Comparison of ENCODE assay signal across 8 mouse cellular contexts in genomic region chr7:49191081-49191678, GRCm38 (mm10).
DNase-seq lines count a peak whose midpoint lies in the region; ATAC-seq and TF ChIP-seq lines count a peak whose summit lies in the region.

No protein-coding gene starts in this region.

- 40% methylated on average over 7 of the region's 7 CpGs for WGBS in lung, embryonic 14.5 days
- WGBS in neural tube, embryonic 13.5 days: 48% methylated on average over 7 of the region's 7 CpGs
- WGBS in heart, embryonic 11.5 days (ENCODE audit: insufficient replicate concordance): 43% methylated on average over 7 of the region's 7 CpGs

- peak overlapping the region; percentile 44; the same call in 1 of the 2 replicates for H3K27ac ChIP-seq in lung, embryonic 14.5 days (ENCODE audit: low read depth)
- peak overlapping the region; percentile 84 for H3K27ac ChIP-seq in neural tube, embryonic 13.5 days (replicated peaks)
- H3K27ac ChIP-seq in heart, embryonic 11.5 days (ENCODE audit: low read depth, low read length): no peak overlapping the region

- H3K27me3 ChIP-seq in lung, embryonic 14.5 days (ENCODE audit: insufficient read depth, low read length): no peaks in the 10 kb centered on the region
- H3K27me3 ChIP-seq in neural tube, embryonic 13.5 days: no peaks in the 10 kb centered on the region
- no peaks in the 10 kb centered on the region for H3K27me3 ChIP-seq in heart, embryonic 11.5 days (ENCODE audit: control insufficient read depth, insufficient read depth, low read length)

- H3K9me3 ChIP-seq in lung, embryonic 14.5 days (ENCODE audit: low read depth, low read length): no peaks in the 10 kb centered on the region
- no peaks in the 10 kb centered on the region for H3K9me3 ChIP-seq in neural tube, embryonic 13.5 days
- H3K9me3 ChIP-seq in heart, embryonic 11.5 days (replicated peaks; ENCODE audit: control insufficient read depth, low read length): no peaks in the 10 kb centered on the region

- intact Hi-C loops in heart, postnatal 10 days (cut with DNase I): loop anchor here (5.0 kb wide), 1 partner anchor 44 kb away; no protein-coding TSS in a partner anchor

- H3K4me1 ChIP-seq in lung, embryonic 14.5 days (ENCODE audit: insufficient read depth): peaks cover 5% of the 10 kb centered on the region
- H3K4me1 ChIP-seq in neural tube, embryonic 13.5 days (replicated peaks): peaks cover 66% of the 10 kb centered on the region
- peaks cover 12% of the 10 kb centered on the region; the same call in 1 of the 2 replicates for H3K4me1 ChIP-seq in heart, embryonic 11.5 days (ENCODE audit: control insufficient read depth, insufficient read depth, low read length)

- H3K4me2 ChIP-seq in lung, embryonic 14.5 days: no peak overlapping the region
- no peak overlapping the region for H3K4me2 ChIP-seq in neural tube, embryonic 13.5 days
- no peak overlapping the region for H3K4me2 ChIP-seq in heart, embryonic 11.5 days

- H3K4me3 ChIP-seq in lung, embryonic 14.5 days (ENCODE audit: low read depth, low read length): no peak overlapping the region
- H3K4me3 ChIP-seq in neural tube, embryonic 13.5 days: no peak overlapping the region
- H3K4me3 ChIP-seq in heart, embryonic 11.5 days (ENCODE audit: low read depth, low read length): no peak overlapping the region

- H3K36me3 ChIP-seq in lung, embryonic 14.5 days (ENCODE audit: insufficient read depth): no peaks in the 10 kb centered on the region
- no peaks in the 10 kb centered on the region for H3K36me3 ChIP-seq in neural tube, embryonic 13.5 days
- H3K36me3 ChIP-seq in heart, embryonic 11.5 days (ENCODE audit: control insufficient read depth, insufficient read depth, low read length): no peaks in the 10 kb centered on the region

- no peak overlapping the region; the same call in 1 of the 2 replicates for H3K9ac ChIP-seq in lung, embryonic 14.5 days
- H3K9ac ChIP-seq in neural tube, embryonic 13.5 days: no peak overlapping the region; the same call in 1 of the 2 replicates
- no peak overlapping the region for H3K9ac ChIP-seq in heart, embryonic 11.5 days (ENCODE audit: low read depth, low read length)

- peak; percentile 52 for DNase-seq in cerebellum, adult 9-10 months
- no peak for DNase-seq in cerebellum, adult 8-10 months
- DNase-seq in cerebellum, postnatal 14 days: peak; percentile 53 to 62
- no peak for DNase-seq in lung, embryonic 14.5 days
- no peak for DNase-seq in kidney, postnatal 10 days
- no peak for DNase-seq in heart, postnatal 10 days

- no peak for ATAC-seq in lung, embryonic 14.5 days (ENCODE audit: insufficient read depth)
- ATAC-seq in neural tube, embryonic 13.5 days (ENCODE audit: low read depth): peak; percentile 68
- no peak for ATAC-seq in heart, embryonic 11.5 days (replicated peaks; ENCODE audit: insufficient number of reproducible peaks, low FRiP score, low TSS enrichment)

- TF ChIP-seq CTCF in lung, embryonic 14.5 days (IDR thresholded peaks at IDR 0.05; ENCODE audit: low read depth): no peak

Comparison
In these comparisons a context has a peak if more than half of its experiments do, and no peak if none do; other contexts are left out.
1. DNase-seq: peak in cerebellum, adult 9-10 months (single experiment) and cerebellum, postnatal 14 days (2 of 2); none in cerebellum, adult 8-10 months (single experiment), lung, embryonic 14.5 days (single experiment), kidney, postnatal 10 days (single experiment) and heart, postnatal 10 days (0 of 2).